Mouse (Mus musculus) liver, postnatal 0 days (tissue): ENCODE measurements at regions not wholly inside any gene's neighbourhood (a gene's known extent, or its start where the extent isn't known, plus 50 kb on each side); places are given as distances from the start of the nearest gene placed in this dataset.
"Not testable (repeated sequence)": the region's sequence is repeated elsewhere in the genome, so short reads cannot be mapped to it uniquely, and the experiment has no call there.

Source experiments
- CTCF ChIP-seq: sonication (generic); IDR thresholded peaks from 2 replicates; pipeline ENCODE4 v1.5.1; 2016; ENCODE audit warnings: antibody characterized with exemption, low read depth
- EP300 ChIP-seq: IDR thresholded peaks from 2 replicates; pipeline ENCODE4 v1.6.1; 2016; ENCODE audit warnings: antibody characterized with exemption, low read depth, mild to moderate bottlenecking

GRCm38 (mm10) chr3:40425183-40425844 is 105.8 kb upstream of the Intu start:
- TF ChIP-seq EP300, CTCF: not testable (repeated sequence)
